Mouse (Mus musculus) ES-Bruce4 (cell line): ENCODE results near the gene Rnf168.

Source experiments
- CTCF ChIP-seq: IDR thresholded peaks from one replicate; pipeline ENCODE4 v1.8.1; 2011; ENCODE audit warnings: low read depth, low read length
- EP300 ChIP-seq: IDR thresholded peaks from 2 replicates; pipeline ENCODE4 v1.6.1; 2011; ENCODE audit warnings: low read depth, low read length; ENCODE audit not compliant: insufficient read depth
- POLR2A ChIP-seq: IDR thresholded peaks from one replicate; pipeline ENCODE4 v1.8.1; 2011; ENCODE audit warnings: low read length; ENCODE audit not compliant: insufficient read depth

GRCm38 (mm10) chr16:32311970-32312369 lies 34.7 kb downstream of the Rnf168 start:
- TF ChIP-seq CTCF (no peak), POLR2A (peak; percentile 42), EP300 (no peak)
